Mouse (Mus musculus) right cerebral cortex, adult 2 months (tissue): Measurements from ENCODE around the gene Bcl2.

Experiments
- DNase-seq, 2 experiments: peaks; one replicate each; pipeline ENCODE4 v3.0.0; 2021 to 2022; ENCODE audit warnings: low spot score in 2 of 2

Bcl2 gene

GRCm38 (mm10) chr1:106513481-106513880, 200.6 kb downstream of the Bcl2 start:
- no peak for DNase-seq

DNA sequence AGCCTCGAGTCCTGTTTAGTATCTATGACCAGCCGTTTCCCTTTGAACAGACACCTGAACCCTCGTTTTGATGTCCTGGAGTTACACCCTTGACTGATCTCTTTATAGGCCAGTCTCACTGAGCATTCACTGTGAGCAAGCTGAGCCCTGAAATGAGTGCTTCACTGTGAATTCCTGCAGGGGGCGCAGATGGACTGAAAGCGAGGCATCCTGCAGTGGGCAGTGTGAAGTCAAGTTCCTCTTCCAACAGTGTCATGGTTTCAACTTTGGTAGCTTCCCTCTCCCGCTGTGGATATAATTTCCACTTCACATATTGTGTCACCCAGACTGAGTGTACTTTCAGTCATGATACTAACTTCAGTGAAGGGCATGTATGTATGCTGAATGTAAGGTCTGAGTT, 202.5 kb downstream of the Bcl2 start:
- peak; percentile 53 to 69 for DNase-seq

GRCm38 (mm10) chr1:106507556-106507955, 206.5 kb downstream of the Bcl2 start:
- no peak for DNase-seq

GRCm38 (mm10) chr1:106503910-106504309, 210.2 kb downstream of the Bcl2 start:
- DNase-seq, result no peak

DNA sequence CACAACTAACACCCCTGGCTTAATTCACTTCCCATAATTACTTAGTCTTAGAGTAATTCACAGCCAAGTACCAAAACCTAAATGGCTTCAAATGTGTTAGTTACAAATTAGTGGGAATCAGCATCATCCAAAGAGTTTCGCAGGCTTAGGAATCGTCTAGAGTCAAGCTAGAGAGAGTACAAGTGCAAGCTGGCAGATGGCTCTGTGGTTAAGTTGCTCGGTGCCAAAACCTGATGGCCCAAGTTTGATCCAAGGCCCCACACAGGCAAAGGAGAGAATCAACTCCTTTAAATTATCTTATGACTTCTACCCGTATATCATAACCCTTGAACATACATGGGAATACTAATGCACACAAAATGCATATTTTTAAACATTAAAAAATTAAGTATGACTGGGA, 210.7 kb downstream of the Bcl2 start:
- no peak for DNase-seq

DNA sequence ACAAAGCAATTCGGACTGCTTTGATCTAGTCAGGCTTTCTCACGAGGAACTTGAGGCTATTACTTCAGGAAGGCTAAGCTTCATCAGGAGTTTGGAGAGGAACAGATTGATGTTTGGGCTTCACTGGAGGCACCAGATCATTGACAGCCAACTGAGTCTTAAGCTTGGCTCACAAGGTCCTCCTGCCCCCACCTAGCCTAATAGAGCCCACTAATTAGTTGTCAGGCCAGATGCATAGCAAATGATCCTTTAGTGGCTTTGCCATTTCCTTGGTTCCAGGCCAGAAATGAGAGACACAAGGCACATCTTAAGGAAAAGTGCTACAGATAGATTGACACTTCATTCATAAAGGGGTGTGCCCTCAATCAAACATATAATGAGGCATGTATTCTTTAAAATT, 216.1 kb downstream of the Bcl2 start:
- no peak for DNase-seq
